Mouse (Mus musculus) adrenal gland, postnatal 14 days (tissue): ENCODE measurements at regions not wholly inside any gene's neighbourhood (a gene's known extent, or its start where the extent isn't known, plus 50 kb on each side); places are given as distances from the start of the nearest gene placed in this dataset.
A peak's percentile ranks its signal among the peaks of the same experiment; 100 is the strongest.
"Not testable (repeated sequence)": the region's sequence is repeated elsewhere in the genome, so short reads cannot be mapped to it uniquely, and the experiment has no call there.

Experiments used
- DNase-seq: peaks from one replicate; pipeline ENCODE4 v3.0.0; 2021; ENCODE audit warnings: mixed read lengths

DNA sequence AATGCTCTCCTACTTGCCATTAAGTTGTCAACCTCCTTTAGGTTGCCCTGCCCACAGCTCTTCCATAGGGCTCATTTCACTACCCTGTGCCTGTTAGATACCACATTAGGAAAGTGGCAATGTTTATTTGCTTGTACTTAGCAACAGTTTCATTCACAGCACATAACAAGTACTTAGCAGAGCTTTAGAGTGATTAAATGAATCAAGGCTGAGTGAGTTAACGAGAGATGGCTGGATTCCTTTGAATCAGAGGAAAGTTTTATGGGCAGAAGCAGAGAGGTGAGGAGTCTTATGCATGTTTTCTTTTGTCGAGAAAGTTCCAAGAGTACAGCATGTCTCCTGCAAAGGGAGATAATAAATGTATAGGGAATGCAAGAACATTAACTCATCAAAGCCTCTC, 60.5 kb downstream of the Ptgs2 start:
- DNase-seq = no peak

- DNase-seq = peak; percentile 28
Observed at GRCm38 (mm10) chr1:150164890-150165596, 65.2 kb downstream of the Ptgs2 start.

DNA sequence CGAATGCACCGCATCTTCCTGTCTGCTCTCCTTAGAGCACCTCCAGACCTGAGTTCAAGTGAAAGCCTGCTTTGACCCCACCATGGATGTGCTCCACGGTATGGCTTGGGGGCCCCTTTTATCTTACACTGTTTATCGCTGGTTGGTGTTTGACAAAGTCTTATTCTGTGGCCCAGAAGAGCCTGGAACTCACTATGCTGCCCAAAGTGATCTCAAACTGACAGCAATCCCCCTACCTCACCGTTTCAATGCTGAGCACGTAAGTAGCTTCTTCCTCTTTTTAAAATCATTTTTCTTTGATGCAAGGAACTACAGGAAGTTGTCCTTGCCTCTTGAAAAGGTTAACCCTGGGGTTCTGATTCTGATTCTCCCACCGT, 65.8 kb downstream of the Ptgs2 start:
- no peak for DNase-seq

GRCm38 (mm10) chr1:150167172-150167571, 67.3 kb downstream of the Ptgs2 start:
- no peak for DNase-seq

- DNase-seq = no peak
Observed at GRCm38 (mm10) chr1:150174204-150174603, 74.4 kb downstream of the Ptgs2 start.

GRCm38 (mm10) chr1:150177029-150177740, 77.4 kb downstream of the Ptgs2 start:
- no peak for DNase-seq

- no peak for DNase-seq
Observed at GRCm38 (mm10) chr1:150202022-150202421, 102.2 kb downstream of the Ptgs2 start.

GRCm38 (mm10) chr1:150212454-150212853, 106.8 kb upstream of the Pdc start:
- no peak for DNase-seq

DNA sequence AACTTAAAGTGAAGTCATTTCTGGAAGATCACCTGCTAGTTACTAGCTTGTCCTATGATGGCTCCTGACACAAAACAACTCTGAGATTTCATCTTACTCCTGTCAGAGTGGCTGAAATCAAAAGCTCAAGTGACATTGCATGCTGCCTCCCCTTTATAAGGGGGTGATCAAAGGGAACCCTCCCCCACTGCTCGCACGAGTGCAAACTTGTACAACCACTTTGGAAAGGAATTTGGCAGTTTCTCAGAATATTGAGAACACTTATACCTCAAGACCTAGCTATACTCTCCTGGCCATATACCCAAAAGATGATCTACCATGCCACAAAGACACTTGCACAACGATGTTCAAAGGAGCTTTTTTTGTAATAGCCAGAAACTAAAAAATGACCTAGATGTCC, 102.5 kb upstream of the Pdc start:
- DNase-seq = no peak

DNA sequence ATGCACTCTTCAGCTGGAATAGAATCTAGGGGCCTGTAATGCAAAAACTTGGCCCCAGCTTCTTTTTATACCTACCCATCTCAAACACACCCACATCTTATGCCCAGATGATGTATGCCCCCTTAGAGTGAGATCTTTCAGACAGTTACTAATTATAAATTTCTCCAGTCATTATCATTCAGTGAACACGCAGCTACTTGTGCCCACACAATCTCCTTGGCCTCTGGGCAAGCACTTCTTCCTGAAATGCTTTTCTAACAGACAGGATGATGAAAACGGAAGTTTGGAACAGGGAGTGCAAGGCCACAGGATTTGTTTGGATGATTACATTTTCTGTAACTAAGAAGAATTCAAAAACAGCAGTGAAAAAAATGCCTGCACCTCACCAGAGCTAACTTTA, 100.4 kb upstream of the Pdc start:
- DNase-seq = no peak

DNA sequence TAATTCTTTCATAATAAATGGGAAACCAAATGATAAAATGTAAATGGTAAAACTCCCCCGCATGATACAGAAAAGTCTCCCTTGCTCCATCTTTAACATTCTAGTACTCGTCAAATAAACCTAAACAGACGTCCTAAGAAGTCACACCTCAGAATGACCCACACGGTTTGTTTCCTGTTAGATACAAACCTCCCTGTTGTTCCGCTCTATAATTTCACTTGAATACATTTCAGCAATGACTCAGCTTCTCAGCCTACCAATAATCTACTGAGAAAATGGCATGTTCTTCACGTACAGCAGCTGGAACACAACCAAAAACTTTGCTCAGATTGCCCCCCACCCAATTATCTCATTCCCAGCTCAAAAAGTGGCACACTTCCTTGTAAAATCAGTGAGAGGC, 93.7 kb upstream of the Pdc start:
- no peak for DNase-seq

DNA sequence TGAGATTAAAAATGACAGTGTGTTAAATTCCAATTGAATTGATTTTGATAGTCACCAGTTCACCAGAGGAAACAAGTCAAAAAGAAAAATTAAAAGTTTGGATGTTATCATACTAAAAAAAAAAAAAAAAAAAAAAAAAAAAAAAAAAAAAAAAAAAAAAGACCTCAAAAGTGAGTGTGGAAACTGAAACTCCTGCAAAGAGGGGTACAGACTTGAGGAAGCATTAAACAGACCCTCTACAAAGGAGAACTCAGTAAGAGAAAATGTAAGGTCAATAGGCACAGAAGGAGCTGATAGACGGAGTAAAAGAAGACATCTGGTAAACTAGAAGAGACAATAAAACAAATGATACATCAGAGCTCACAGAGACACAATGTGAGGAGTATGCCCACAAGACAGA, 79.7 kb upstream of the Pdc start:
- not testable (repeated sequence) for DNase-seq

GRCm38 (mm10) chr1:150240110-150240509, 79.1 kb upstream of the Pdc start:
- no peak for DNase-seq

- DNase-seq = no peak
Observed at GRCm38 (mm10) chr1:150241153-150241552, 78.1 kb upstream of the Pdc start.

DNA sequence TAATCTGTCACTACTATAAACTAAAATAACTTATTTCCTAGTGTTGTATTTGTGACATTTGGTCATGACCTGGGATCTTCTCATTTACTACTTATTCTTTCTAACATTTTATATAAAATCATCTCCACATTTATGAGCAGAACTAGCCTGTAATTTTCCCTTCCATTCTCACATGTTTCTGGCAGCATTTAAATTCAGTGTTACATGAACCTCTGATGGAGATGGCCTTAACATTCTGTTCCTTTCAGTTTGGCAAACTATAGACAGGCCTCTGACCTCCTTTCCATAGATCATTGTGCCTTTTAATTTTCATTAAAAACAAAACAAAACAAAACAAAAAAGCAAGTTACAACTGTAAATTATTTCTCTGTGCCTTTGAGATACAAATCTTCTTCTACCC, 77.1 kb upstream of the Pdc start:
- DNase-seq = no peak

DNA sequence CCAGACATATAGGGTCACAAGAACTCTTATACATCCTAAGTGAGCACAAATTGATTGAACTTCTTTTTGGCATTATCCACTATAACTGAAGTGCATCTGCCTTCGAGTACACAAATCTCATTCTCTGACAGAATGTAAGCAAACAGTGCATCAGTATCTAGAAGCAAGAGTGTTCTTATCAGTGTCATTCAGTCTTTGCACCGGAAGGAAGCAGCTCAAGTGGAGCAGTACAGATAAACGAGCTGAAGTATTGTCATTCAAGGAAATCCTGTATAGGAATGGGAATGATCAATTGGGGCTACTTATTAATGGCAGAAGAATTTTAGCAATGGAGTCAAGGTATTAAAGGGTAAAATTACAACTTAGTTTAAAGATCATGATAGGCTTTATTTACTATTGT, 74.3 kb upstream of the Pdc start:
- DNase-seq = no peak

GRCm38 (mm10) chr1:150251422-150251821, 67.8 kb upstream of the Pdc start:
- DNase-seq = no peak

GRCm38 (mm10) chr1:150251876-150252275, 67.3 kb upstream of the Pdc start:
- DNase-seq = no peak

DNA sequence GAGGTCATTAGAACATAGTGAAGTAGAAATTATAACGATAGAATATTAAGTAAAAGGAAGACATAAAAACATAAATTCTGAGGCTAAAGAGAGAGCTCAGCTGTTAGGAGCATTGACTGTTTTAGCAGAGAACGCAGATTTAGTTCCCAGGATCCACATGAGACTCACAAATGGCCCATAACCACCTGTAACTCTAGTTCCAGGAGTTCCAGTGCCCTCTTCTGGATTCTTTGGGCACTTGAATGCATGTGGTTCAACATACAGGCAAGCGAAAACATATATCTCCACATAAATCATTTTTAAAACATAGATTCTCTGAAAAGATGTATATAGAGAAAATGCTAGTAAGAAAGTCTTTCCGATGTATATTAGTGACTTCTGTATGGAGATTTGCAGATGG, 61.6 kb upstream of the Pdc start:
- no peak for DNase-seq

GRCm38 (mm10) chr1:150260355-150260754, 58.9 kb upstream of the Pdc start:
- peak; percentile 7 for DNase-seq

DNA sequence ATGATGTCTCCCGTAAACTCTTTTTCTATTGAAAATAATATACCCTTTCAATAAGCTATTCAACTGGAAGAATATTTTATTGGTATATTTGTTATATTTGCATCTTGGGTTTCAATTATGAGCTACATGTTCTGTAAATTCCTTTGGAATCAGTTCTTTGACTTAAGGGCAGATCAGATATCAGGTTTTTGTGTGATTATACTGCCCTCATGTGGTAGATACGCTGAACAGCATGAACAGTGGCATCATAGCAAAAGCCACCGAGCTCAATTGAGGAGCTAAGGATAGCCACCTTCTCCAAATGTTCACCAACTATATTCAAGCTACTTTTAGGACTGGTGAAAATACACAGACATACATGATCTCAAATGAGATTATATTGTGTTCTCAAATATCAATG, 52.7 kb upstream of the Pdc start:
- peak; percentile 7 for DNase-seq

- no peak for DNase-seq
Observed at GRCm38 (mm10) chr1:150267003-150267402, 52.2 kb upstream of the Pdc start.
